Comparison of ENCODE assay signal across 22 mouse cellular contexts in the genomic region with DNA sequence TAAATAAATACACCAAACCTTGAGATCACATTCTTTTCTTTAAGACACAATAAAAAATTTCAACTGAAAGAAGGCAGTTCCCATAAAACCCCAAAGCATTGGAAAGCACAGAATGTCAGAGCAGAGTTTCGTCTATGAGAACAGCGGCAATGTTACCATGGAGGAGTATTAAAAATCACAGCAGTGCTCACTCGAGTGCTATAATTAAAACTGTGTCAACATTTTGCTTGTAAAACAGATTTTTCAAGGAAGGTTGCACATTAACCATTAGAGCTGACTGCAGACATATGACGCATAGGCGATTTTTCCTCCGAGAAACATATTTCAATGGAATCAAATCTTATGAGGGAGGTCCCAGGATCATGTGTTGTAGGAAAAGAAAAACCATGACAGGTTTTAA.
"Had no signal": no experiment of that assay in that cellular context is flagged by ENCODE, and none has a peak within 500 bp of the region (broad histone marks: within the 10 kb centered on the region; RNA-seq: fewer than 3 reads in every experiment).

No protein-coding gene starts in this region.

- H3K9ac ChIP-seq: limb, embryonic 13.5 days; liver, embryonic 12.5 days; liver, embryonic 15.5 days; lung, embryonic 15.5 days; midbrain, embryonic 13.5 days; neural tube, embryonic 13.5 days had no signal

- H3K4me3 ChIP-seq: limb, embryonic 10.5 days; limb, embryonic 13.5 days; liver, embryonic 12.5 days; liver, embryonic 15.5 days; lung, embryonic 15.5 days; megakaryocyte, embryonic 14.5 days; midbrain, embryonic 10.5 days; midbrain, embryonic 13.5 days; neural tube, embryonic 13.5 days had no signal

- H3K9me3 ChIP-seq: limb, embryonic 10.5 days; limb, embryonic 13.5 days; liver, embryonic 12.5 days; liver, embryonic 15.5 days; lung, embryonic 15.5 days; megakaryocyte, embryonic 14.5 days; midbrain, embryonic 10.5 days; midbrain, embryonic 13.5 days; neural tube, embryonic 13.5 days had no signal

- H3K27me3 ChIP-seq: limb, embryonic 13.5 days; liver, embryonic 12.5 days; liver, embryonic 15.5 days; lung, embryonic 15.5 days; megakaryocyte, embryonic 14.5 days; midbrain, embryonic 13.5 days; neural tube, embryonic 13.5 days had no signal

- DNase-seq: kidney, adult 18-20 months; kidney, adult 9 months; kidney, postnatal 14 days; kidney, postnatal 4 days; liver; lung, adult 18-20 months; lung, postnatal 10 days; lung, postnatal 36 days; thymus, adult 2 months; thymus, postnatal 14 days; thymus, postnatal 4 days had no signal

- H3K4me1 ChIP-seq: limb, embryonic 10.5 days; limb, embryonic 13.5 days; liver, embryonic 12.5 days; liver, embryonic 15.5 days; lung, embryonic 15.5 days; megakaryocyte, embryonic 14.5 days; midbrain, embryonic 10.5 days; midbrain, embryonic 13.5 days; neural tube, embryonic 13.5 days had no signal

- H3K36me3 ChIP-seq: limb, embryonic 10.5 days; limb, embryonic 13.5 days; liver, embryonic 12.5 days; liver, embryonic 15.5 days; lung, embryonic 15.5 days; midbrain, embryonic 10.5 days; midbrain, embryonic 13.5 days; neural tube, embryonic 13.5 days had no signal

- ATAC-seq: intestine, embryonic 16.5 days; liver, embryonic 12.5 days; midbrain, embryonic 13.5 days had no signal

- H3K27ac ChIP-seq: limb, embryonic 10.5 days; limb, embryonic 13.5 days; liver, embryonic 12.5 days; liver, embryonic 15.5 days; lung, embryonic 15.5 days; midbrain, embryonic 10.5 days; midbrain, embryonic 13.5 days; neural tube, embryonic 13.5 days; stomach, postnatal 0 days had no signal

- H3K4me2 ChIP-seq: limb, embryonic 13.5 days; liver, embryonic 12.5 days; liver, embryonic 15.5 days; lung, embryonic 15.5 days; midbrain, embryonic 13.5 days; neural tube, embryonic 13.5 days had no signal
